Mouse (Mus musculus) CH12.LX (cell line): Measurements from ENCODE around the gene Maip1. TPM values are rescaled to one million over a fixed set of nuclear protein-coding genes. Genes with fewer than 3 reads are reported as not detected.

Experiments used
- DNase-seq: peaks from one replicate; pipeline ENCODE4 v3.0.0-alpha.2; 2013; ENCODE audit errors: extremely low read depth
- H3K27ac ChIP-seq: 2 replicates; pipeline ENCODE4 v1.5.1; 2012; ENCODE audit warnings: low read depth, mild to moderate bottlenecking, control low read depth, moderate library complexity; ENCODE audit not compliant: insufficient read depth
- H3K27me3 ChIP-seq: replicated peaks from 2 replicates; pipeline ENCODE3; 2012; ENCODE audit warnings: inconsistent platforms
- H3K36me3 ChIP-seq, 2 experiments: replicated peaks in 1 of 2; 2 replicates each; pipeline versions ENCODE3 to v1.6.1; 2012; ENCODE audit warnings: inconsistent platforms in 1 of 2, low read length in 1 of 2, mild to moderate bottlenecking in 1 of 2, mixed read lengths in 1 of 2, moderate library complexity in 1 of 2; ENCODE audit not compliant: control insufficient read depth in 1 of 2, insufficient read depth in 1 of 2
- H3K4me1 ChIP-seq, 2 experiments: 2 replicates each; pipeline ENCODE4 v1.6.1; 2012; ENCODE audit warnings: inconsistent platforms in 1 of 2, moderate library complexity in 1 of 2; ENCODE audit not compliant: insufficient read depth in 2 of 2, control insufficient read depth in 1 of 2
- H3K4me2 ChIP-seq: 2 replicates; pipeline ENCODE4 v1.6.1; 2012; ENCODE audit warnings: low read depth, mild to moderate bottlenecking, control low read depth; ENCODE audit not compliant: poor library complexity, insufficient read depth, severe bottlenecking
- H3K4me3 ChIP-seq, 3 experiments: fragments of 150-350 bp in 1 of 3; sonication (generic) in 1 of 3; replicated peaks in 1 of 3; 2 replicates each; pipeline versions ENCODE3 to v1.5.1; 2011 to 2012; ENCODE audit warnings: low read depth in 2 of 3, low read length in 2 of 3, mild to moderate bottlenecking in 2 of 3, moderate library complexity in 2 of 3, control low read depth in 1 of 3, improper control_type of control experiment in 1 of 3, inconsistent platforms in 1 of 3, mixed read lengths in 1 of 3; ENCODE audit not compliant: poor library complexity in 1 of 3
- H3K79me2 ChIP-seq: replicated peaks from 2 replicates; pipeline ENCODE4 v1.6.1; 2012; ENCODE audit warnings: mild to moderate bottlenecking, moderate library complexity; ENCODE audit not compliant: control insufficient read depth, poor library complexity, insufficient read depth, severe bottlenecking; ENCODE audit errors: extremely low read depth
- H3K9ac ChIP-seq: 2 replicates; pipeline ENCODE4 v1.6.1; 2012; ENCODE audit warnings: low read depth, mild to moderate bottlenecking, control low read depth, moderate library complexity; ENCODE audit not compliant: insufficient read depth
- H3K9me3 ChIP-seq: replicated peaks from 2 replicates; pipeline ENCODE3; 2012; ENCODE audit warnings: low read length, inconsistent platforms, mixed read lengths
- BHLHE40 ChIP-seq: IDR thresholded peaks from 2 replicates; pipeline ENCODE4 v1.6.1; 2011; ENCODE audit warnings: mild to moderate bottlenecking, low read depth, low read length, improper control_type of control experiment
- CHD2 ChIP-seq: IDR thresholded peaks from 2 replicates; pipeline ENCODE4 v1.6.1; 2011; ENCODE audit warnings: low read length, improper control_type of control experiment
- CTCF ChIP-seq, 2 experiments: IDR thresholded peaks in 1 of 2; conservative IDR thresholded peaks in 1 of 2; 2 replicates each; pipeline ENCODE4 v1.5.1; 2011 to 2012; ENCODE audit warnings: low read depth in 2 of 2, low read length in 2 of 2, improper control_type of control experiment in 1 of 2, inconsistent platforms in 1 of 2, mild to moderate bottlenecking in 1 of 2, moderate library complexity in 1 of 2
- E2F4 ChIP-seq: IDR thresholded peaks from 2 replicates; pipeline ENCODE4 v1.6.1; 2011; ENCODE audit warnings: low read depth, low read length, improper control_type of control experiment; ENCODE audit not compliant: insufficient replicate concordance
- ELF1 ChIP-seq: IDR thresholded peaks from 2 replicates; pipeline ENCODE4 v1.6.1; 2014; ENCODE audit warnings: low read depth, mild to moderate bottlenecking, inconsistent platforms, low read length, improper control_type of control experiment
- HCFC1 ChIP-seq: IDR thresholded peaks from 2 replicates; pipeline ENCODE4 v1.6.1; 2012; ENCODE audit warnings: low read depth, mild to moderate bottlenecking, inconsistent platforms, low read length, improper control_type of control experiment
- IRF4 ChIP-seq: IDR thresholded peaks from 2 replicates; pipeline ENCODE4 v1.6.1; 2014; ENCODE audit warnings: low read depth, mild to moderate bottlenecking, inconsistent platforms, low read length, improper control_type of control experiment
- MAX ChIP-seq: IDR thresholded peaks from 2 replicates; pipeline ENCODE4 v1.6.1; 2011; ENCODE audit warnings: low read length, improper control_type of control experiment
- MAZ ChIP-seq: IDR thresholded peaks from 2 replicates; pipeline ENCODE4 v1.6.1; 2012; ENCODE audit warnings: low read depth, mild to moderate bottlenecking, inconsistent platforms, low read length, improper control_type of control experiment, moderate library complexity
- MEF2A ChIP-seq: IDR thresholded peaks from 2 replicates; pipeline ENCODE4 v1.6.1; 2014; ENCODE audit warnings: low read depth, mild to moderate bottlenecking, inconsistent platforms, low read length, improper control_type of control experiment, borderline replicate concordance
- MXI1 ChIP-seq: IDR thresholded peaks from 2 replicates; pipeline ENCODE4 v1.6.1; 2011; ENCODE audit warnings: mild to moderate bottlenecking, low read depth, low read length, improper control_type of control experiment
- MYC ChIP-seq: IDR thresholded peaks from 2 replicates; pipeline ENCODE4 v1.6.1; 2011; ENCODE audit warnings: low read depth, mild to moderate bottlenecking, improper control_type of control experiment, low read length
- NELFE ChIP-seq: IDR thresholded peaks from 2 replicates; pipeline ENCODE4 v1.6.1; 2011; ENCODE audit warnings: low read depth, low read length, improper control_type of control experiment
- PAX5 ChIP-seq: IDR thresholded peaks from 2 replicates; pipeline ENCODE4 v1.6.1; 2012; ENCODE audit warnings: low read length, inconsistent platforms, mixed read lengths
- POLR2A ChIP-seq: IDR thresholded peaks from 2 replicates; pipeline ENCODE4 v1.6.1; 2011; ENCODE audit warnings: low read depth, mild to moderate bottlenecking, improper control_type of control experiment, low read length
- POLR2AphosphoS2 ChIP-seq: IDR thresholded peaks from 2 replicates; pipeline ENCODE4 v1.6.1; 2011; ENCODE audit warnings: low read depth, low read length, improper control_type of control experiment
- RAD21 ChIP-seq: IDR thresholded peaks from 2 replicates; pipeline ENCODE4 v1.6.1; 2011; ENCODE audit warnings: low read depth, mild to moderate bottlenecking, low read length, improper control_type of control experiment, moderate library complexity
- TBP ChIP-seq: conservative IDR thresholded peaks from 2 replicates; pipeline ENCODE4 v1.6.1; 2011; ENCODE audit warnings: low read depth, low read length, improper control_type of control experiment
- TCF12 ChIP-seq: IDR thresholded peaks from 2 replicates; pipeline ENCODE4 v1.6.1; 2014; ENCODE audit warnings: low read depth, mild to moderate bottlenecking, inconsistent platforms, low read length, improper control_type of control experiment
- UBTF ChIP-seq: IDR thresholded peaks from 2 replicates; pipeline ENCODE4 v1.6.1; 2012; ENCODE audit warnings: low read depth, mild to moderate bottlenecking, inconsistent platforms, low read length, improper control_type of control experiment, moderate library complexity
- ZKSCAN1 ChIP-seq: IDR thresholded peaks from 2 replicates; pipeline ENCODE4 v1.6.1; 2012; ENCODE audit warnings: low read depth, inconsistent platforms, low read length, improper control_type of control experiment, borderline replicate concordance
- ZMIZ1 ChIP-seq: IDR thresholded peaks from 2 replicates; pipeline ENCODE4 v1.6.1; 2012; ENCODE audit warnings: low read depth, mild to moderate bottlenecking, inconsistent platforms, low read length, improper control_type of control experiment
- ZNF384 ChIP-seq: IDR thresholded peaks from 2 replicates; pipeline ENCODE4 v1.6.1; 2012; ENCODE audit warnings: low read depth, low read length, improper control_type of control experiment, inconsistent platforms
- dilution Hi-C: fragments of 300-500 bp; cut with MboI; formaldehyde crosslinking; loops from 2 replicates; pipeline ENCODE4 v1.14.3; 2020; ENCODE audit warnings: low sequenced_read_pairs; ENCODE audit not compliant: extremely low pct_unique_long_range_greater_than_20kb, extremely low pct_ligation_motif_present
- in situ Hi-C: fragments of 300-500 bp; cut with MboI; formaldehyde crosslinking; loops from 3 replicates; pipeline ENCODE4 v1.14.3; 2019; ENCODE audit warnings: low sequenced_read_pairs, low pct_ligation_motif_present, low pct_unique_long_range_greater_than_20kb, mixed read lengths
- polyA plus RNA-seq: library from polyadenylated mRNA; unstranded; fragments of >175 nt; gene quantifications from 2 replicates; pipeline ENCODE4 v1.2.1, GENCODE M21; 2012; ENCODE audit warnings: low read depth; ENCODE audit not compliant: insufficient read length
- total RNA-seq, 2 experiments: library from RNA; depleted of rRNA; stranded (reverse); fragments of 300-350 nt in 1 of 2; fragments of >200 nt in 1 of 2; gene quantifications; 2 replicates each; pipeline ENCODE4 v1.2.3; 2012 to 2014

Maip1 gene
- total and polyA plus RNA-seq, 3 experiments: 7.0 to 15.5 (median 13.9) TPM

GRCm38 (mm10) chr1:57367446-57367845 lies 38.7 kb upstream of the Maip1 start:
- Histone ChIP-seq H3K4me2 (no peak overlapping the region), H3K27me3 (no peaks in the 10 kb centered on the region), H3K4me3 (no peak overlapping the region), H3K36me3 (peaks cover 2 to 3% of the 10 kb centered on the region in 2 experiments), H3K9ac (no peak overlapping the region), H3K79me2 (no peaks in the 10 kb centered on the region; the same call in 1 of the 2 replicates), H3K9me3 (no peaks in the 10 kb centered on the region), H3K4me1 (peaks cover 5 to 14% of the 10 kb centered on the region in 2 experiments; a peak in 3 of 4 replicates), H3K27ac (no peak overlapping the region)
- DNase-seq: no peak
- TF ChIP-seq MAX: no peak
- no peak for TF ChIP-seq CTCF (conservative IDR thresholded peaks at IDR 0.05 in 1 of 2, IDR thresholded peaks at IDR 0.05 in 1 of 2; ENCODE audit: low read depth in 2 of 2, low read length in 2 of 2)
- no peak for TF ChIP-seq ZMIZ1
- no peak for TF ChIP-seq BHLHE40
- no peak for TF ChIP-seq POLR2AphosphoS2
- no peak for TF ChIP-seq MAZ
- TF ChIP-seq PAX5: no peak
- no peak for TF ChIP-seq MXI1
- no peak for TF ChIP-seq RAD21
- no peak for TF ChIP-seq TCF12
- TF ChIP-seq E2F4: no peak
- TF ChIP-seq POLR2A: no peak
- TF ChIP-seq TBP: no peak
- in situ Hi-C loops: no loop called here
- dilution Hi-C loops: no loop called here

GRCm38 (mm10) chr1:57369111-57369510 lies 37.0 kb upstream of the Maip1 start:
- no peak for TF ChIP-seq MEF2A
- TF ChIP-seq RAD21: no peak
- TF ChIP-seq MYC: no peak
- TF ChIP-seq BHLHE40: no peak
- TF ChIP-seq UBTF: no peak
- no peak for TF ChIP-seq ELF1
- TF ChIP-seq NELFE: no peak
- TF ChIP-seq IRF4: no peak
- TF ChIP-seq POLR2A: no peak
- TF ChIP-seq ZNF384: no peak
- TF ChIP-seq E2F4: no peak
- no peak for TF ChIP-seq CTCF (conservative IDR thresholded peaks at IDR 0.05 in 1 of 2, IDR thresholded peaks at IDR 0.05 in 1 of 2; ENCODE audit: low read depth in 2 of 2, low read length in 2 of 2)
- TF ChIP-seq MXI1: no peak
- TF ChIP-seq HCFC1: no peak
- no peak for TF ChIP-seq ZKSCAN1
- TF ChIP-seq CHD2: no peak
- Histone ChIP-seq H3K9ac (no peak overlapping the region), H3K9me3 (peaks cover 1% of the 10 kb centered on the region), H3K27me3 (no peaks in the 10 kb centered on the region), H3K36me3 (peaks cover 3 to 7% of the 10 kb centered on the region in 2 experiments), H3K4me2 (no peak overlapping the region), H3K4me3 (no peak overlapping the region), H3K4me1 (peaks cover 7 to 14% of the 10 kb centered on the region in 2 experiments; a peak in 3 of 4 replicates), H3K79me2 (no peaks in the 10 kb centered on the region; the same call in 1 of the 2 replicates), H3K27ac (no peak overlapping the region)
- in situ Hi-C loops (no loop called here), dilution Hi-C loops (no loop called here)
- no peak for DNase-seq
